Mouse (Mus musculus) NIH3T3 (cell line): ENCODE results near the gene Cyp4f39.
"Not testable (repeated sequence)": the region's sequence is repeated elsewhere in the genome, so short reads cannot be mapped to it uniquely, and the experiment has no call there.

ENCODE experiments used
- DNase-seq: peaks from one replicate; pipeline ENCODE4 v3.0.0-alpha.2; 2012; ENCODE audit warnings: low read depth

Gene Cyp4f39

DNA sequence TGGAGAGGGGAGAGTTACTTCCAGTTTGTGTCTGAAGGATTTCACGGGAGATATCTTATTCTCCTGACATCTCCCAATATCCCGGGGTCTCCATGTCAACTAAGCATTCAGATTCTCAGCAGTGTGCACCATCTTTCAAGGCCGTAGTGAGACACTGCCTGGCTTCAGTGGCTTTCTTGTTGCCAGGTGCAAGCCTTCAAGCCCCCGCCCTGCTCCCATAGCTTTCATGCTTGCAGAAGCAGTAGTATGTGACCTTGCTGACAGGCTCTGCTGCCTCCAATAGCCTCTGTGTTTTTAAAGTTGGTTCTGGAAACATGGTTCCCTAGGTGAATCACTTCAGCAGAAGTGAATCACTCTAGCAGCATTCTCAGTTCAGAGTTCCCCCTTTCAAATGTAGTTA is 79.8 kb downstream of the Cyp4f39 start:
- not testable (repeated sequence) for DNase-seq

DNA sequence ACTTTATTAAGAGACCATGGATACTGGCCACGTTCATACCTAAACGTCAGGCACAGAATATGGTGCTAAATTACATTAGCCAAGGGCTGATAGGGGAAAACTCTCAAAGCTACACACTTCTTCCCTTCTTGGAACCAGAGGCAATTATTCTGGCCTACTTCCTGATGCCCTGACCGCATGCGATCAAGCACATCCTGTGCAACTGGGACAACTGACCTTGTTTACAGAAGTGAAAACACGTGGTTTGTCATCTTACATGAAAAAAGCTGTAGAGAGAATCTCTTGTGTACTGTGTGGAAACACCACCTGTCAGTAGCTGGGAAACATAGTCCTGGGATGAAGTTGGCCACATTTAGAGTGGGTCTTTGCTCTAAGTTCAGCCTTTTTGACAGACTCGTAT is 81.5 kb downstream of the Cyp4f39 start:
- no peak for DNase-seq

DNA sequence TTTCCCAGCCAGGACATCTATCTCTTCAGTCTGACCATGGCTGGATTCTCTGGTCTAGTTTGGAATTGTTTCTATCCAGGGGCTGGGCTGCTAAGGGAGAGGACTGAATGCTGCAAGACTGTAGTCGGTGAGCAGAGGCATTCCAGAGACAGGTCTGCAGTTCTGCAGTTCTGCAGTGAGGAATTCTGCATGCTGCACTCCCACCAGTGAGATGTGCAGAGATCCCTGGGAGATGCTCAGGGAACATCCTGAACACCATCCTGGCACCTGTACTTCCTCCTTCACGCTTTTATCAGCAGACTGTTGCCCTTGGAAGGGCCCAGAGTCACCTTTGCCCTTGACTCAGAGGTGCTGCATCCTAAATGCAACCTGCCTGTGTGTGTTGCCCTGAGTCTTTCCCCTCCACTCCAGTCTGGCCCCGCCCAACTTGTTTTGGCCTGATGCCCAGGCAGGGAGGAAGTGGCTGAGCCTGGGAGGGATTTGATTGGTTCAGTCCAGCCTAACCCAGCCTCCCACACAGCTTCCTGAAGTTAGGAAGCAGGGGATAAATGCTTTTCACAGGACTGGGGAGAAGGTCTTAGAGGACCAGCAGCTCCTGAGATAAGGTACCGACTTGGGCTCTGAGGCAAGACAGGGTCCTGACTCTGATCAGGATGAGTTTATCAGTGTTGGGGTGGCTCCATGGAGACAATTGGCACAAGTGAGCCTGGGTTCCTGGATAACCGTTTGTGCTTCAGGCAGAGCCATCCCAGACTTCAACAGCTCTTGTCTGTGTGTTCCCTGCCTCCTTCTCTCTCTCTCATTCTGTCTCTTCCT is 83.7 kb downstream of the Cyp4f39 start, which contains the start of gene Cyp4f16:
TSS of gene Cyp4f16 (plus strand) at position 508 of the 816 bp plus-strand sequence.
- peak; percentile 97 for DNase-seq

DNA sequence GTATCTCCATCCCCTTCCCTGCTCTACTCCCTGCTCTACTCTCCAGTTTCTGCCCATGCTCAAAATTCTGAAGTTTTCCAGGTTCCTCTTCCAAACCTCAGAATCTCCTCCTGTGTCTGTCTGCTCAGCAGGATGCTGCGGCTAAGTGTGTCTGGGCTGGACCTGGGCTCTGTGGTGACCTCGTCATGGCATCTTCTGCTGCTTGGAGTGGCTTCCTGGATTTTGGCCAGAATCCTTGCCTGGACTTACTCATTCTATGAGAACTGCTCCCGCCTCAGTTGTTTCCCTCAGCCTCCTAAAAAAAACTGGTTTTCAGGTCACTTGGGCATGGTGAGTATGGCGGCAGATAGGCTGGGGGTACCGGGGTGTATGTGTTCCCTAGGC is 84.3 kb downstream of the Cyp4f39 start:
- peak; percentile 61 for DNase-seq
